Mouse (Mus musculus) myocyte (in vitro differentiated cells): ENCODE data around the gene Nabp2.

Experiments used
- CEBPB ChIP-seq: IDR thresholded peaks from 2 replicates; pipeline ENCODE4 v1.6.1; 2011; ENCODE audit warnings: mild to moderate bottlenecking, moderate library complexity; ENCODE audit not compliant: poor library complexity, insufficient read depth, severe bottlenecking
- MAX ChIP-seq: IDR thresholded peaks from one replicate; pipeline ENCODE4 v1.6.1; 2011; ENCODE audit warnings: low read depth, mild to moderate bottlenecking, control low read depth
- MYOD1 ChIP-seq, 3 experiments: IDR thresholded peaks; one replicate each; pipeline ENCODE4 v1.6.1; 2011; ENCODE audit warnings: control low read depth in 2 of 3, low read depth in 2 of 3, mild to moderate bottlenecking in 2 of 3, moderate library complexity in 1 of 3; ENCODE audit not compliant: insufficient read length in 2 of 3, control insufficient read depth in 1 of 3
- MYOG ChIP-seq, 3 experiments: IDR thresholded peaks; one replicate each; pipeline ENCODE4 v1.6.1; 2011; ENCODE audit warnings: control low read depth in 2 of 3, low read depth in 2 of 3, mild to moderate bottlenecking in 2 of 3; ENCODE audit not compliant: insufficient read length in 2 of 3, control insufficient read depth in 1 of 3, insufficient read depth in 1 of 3
- POLR2A ChIP-seq: IDR thresholded peaks from one replicate; pipeline ENCODE4 v1.6.1; 2011; ENCODE audit warnings: low read depth, mild to moderate bottlenecking, control low read depth, moderate library complexity; ENCODE audit not compliant: insufficient read length
- POLR2AphosphoS2 ChIP-seq: IDR thresholded peaks from one replicate; pipeline ENCODE4 v1.6.1; 2011; ENCODE audit warnings: low read depth, control low read depth; ENCODE audit not compliant: insufficient read length
- REST ChIP-seq: IDR thresholded peaks from one replicate; pipeline ENCODE4 v1.6.1; 2011; ENCODE audit warnings: mild to moderate bottlenecking, control low read depth, moderate library complexity; ENCODE audit not compliant: insufficient read depth, insufficient read length
- TCF12 ChIP-seq: IDR thresholded peaks from one replicate; pipeline ENCODE4 v1.6.1; 2011; ENCODE audit warnings: mild to moderate bottlenecking, control low read depth; ENCODE audit not compliant: poor library complexity, insufficient read depth, severe bottlenecking
- TCF3 ChIP-seq: IDR thresholded peaks from one replicate; pipeline ENCODE4 v1.6.1; 2011; ENCODE audit warnings: low read depth, control low read depth; ENCODE audit not compliant: insufficient read length
- USF1 ChIP-seq: IDR thresholded peaks from one replicate; pipeline ENCODE4 v1.6.1; 2011; ENCODE audit warnings: low read depth, mild to moderate bottlenecking, control low read depth, moderate library complexity

DNA sequence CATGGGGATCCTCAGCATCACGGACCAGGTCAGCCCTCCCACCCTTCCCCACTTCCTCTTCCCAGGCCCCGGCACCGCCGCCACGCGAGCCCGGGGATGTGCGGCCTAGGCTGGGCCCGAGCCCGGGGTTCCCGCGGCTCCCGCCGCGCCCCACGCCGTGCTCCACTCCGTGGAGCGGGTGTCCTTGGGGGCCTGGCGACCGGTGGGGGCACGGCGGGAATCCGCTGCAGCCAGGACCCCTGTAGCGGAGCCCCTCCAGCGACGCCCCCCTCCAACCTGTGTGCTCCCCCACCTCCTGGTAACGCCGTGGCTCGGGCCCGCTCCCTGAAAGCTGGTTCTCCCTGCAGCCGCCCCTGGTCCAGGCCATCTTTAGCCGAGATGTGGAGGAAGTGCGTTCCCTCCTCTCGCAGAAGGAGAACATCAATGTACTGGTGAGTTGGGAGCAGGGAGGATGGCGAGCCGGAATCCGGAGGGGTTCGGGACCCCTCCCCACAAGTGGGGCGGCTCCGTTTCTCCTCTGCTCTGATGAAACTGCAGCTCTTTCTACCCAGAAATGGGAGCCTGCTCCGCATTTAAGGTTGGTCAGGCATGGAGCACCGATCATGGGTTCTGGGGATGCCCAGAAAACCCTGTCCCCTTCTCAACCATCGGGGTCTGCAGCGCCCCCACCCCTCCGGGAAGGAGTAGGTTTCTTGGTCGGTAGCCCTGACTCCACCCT is 33.9 kb downstream of the Nabp2 start:
- TF ChIP-seq TCF12, result no peak
- no peak for TF ChIP-seq CEBPB
- no peak for TF ChIP-seq POLR2A
- no peak for TF ChIP-seq USF1
- no peak for TF ChIP-seq MYOG (IDR thresholded peaks at IDR 0.05; ENCODE audit: control insufficient read depth in 1 of 3, insufficient read depth in 1 of 3, insufficient read length in 2 of 3, low read depth in 2 of 3)
- TF ChIP-seq MAX, result no peak
- no peak for TF ChIP-seq MYOD1 (IDR thresholded peaks at IDR 0.05; ENCODE audit: control insufficient read depth in 1 of 3, insufficient read length in 2 of 3, low read depth in 2 of 3)
- no peak for TF ChIP-seq POLR2AphosphoS2
- TF ChIP-seq REST, result no peak
- no peak for TF ChIP-seq TCF3
